Mouse (Mus musculus) urinary bladder, adult 2 months (tissue): ENCODE results near the gene 1700037C18Rik. TPM values are rescaled to one million over a fixed set of nuclear protein-coding genes. Genes with fewer than 3 reads are reported as not detected.

Experiments
- DNase-seq: peaks from one replicate; pipeline ENCODE4 v3.0.0; 2022; ENCODE audit warnings: low spot score
- polyA plus RNA-seq: library from polyadenylated mRNA; depleted of rRNA; stranded (reverse); fragments of >200 nt; gene quantifications from 2 replicates; pipeline ENCODE4 v1.2.3, GENCODE M21; 2012; rRNA removed

Gene 1700037C18Rik
- polyA plus RNA-seq: 5.8 and 7.0 TPM in 2 replicates

DNA sequence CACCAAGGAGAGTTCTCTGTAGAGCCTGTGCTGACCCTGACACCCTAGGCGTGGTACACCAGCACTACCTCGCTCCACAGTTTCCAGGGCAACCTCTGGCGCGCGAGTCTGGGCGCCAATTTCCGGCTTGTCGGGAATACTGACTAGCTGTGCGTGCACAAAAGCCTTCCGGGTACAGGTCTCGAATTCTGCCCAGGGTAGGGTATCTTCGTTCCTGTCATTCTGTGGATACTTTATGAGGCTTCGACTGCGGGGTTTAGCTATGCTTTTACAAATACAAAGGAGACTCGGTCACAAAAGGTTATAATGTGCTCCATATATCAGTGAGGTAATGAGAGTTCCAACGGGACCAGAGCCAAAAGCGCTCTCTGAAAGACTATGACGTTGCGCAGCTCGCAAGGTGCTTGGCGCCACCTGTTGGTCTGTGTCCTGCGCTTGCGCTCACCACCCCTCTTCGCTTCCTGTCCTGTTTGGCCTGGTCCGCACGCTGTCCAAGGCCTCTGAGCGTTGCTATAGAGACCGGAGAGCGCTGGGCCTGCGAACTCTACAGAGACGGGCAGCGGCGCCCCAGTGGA is at the start of gene 1700037C18Rik, which contains the start of gene Cluap1:
Gene 1700037C18Rik, minus strand, starts transcription at position 153 of the 575 bp plus-strand sequence.
Gene Cluap1, plus strand, starts transcription at position 265 of the 575 bp plus-strand sequence.
- DNase-seq: peak; percentile 79

DNA sequence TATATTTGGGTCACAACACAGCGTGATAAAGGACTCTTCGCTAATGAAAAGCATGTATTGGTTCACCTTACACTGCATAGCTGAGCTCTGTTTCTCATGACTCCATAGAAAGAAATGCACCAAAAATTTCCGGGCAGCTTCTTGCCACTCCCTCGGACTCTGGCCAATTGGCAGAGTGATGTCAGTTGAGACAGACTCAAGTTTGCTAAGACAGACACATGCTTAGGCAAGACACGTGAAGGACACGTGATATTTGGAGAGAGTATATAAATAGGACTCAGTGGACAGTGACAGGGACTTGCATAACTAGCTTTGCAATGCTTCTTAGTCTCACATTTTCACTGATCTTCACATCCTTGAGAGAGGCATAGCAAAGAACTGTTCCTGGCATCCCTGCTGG is 47.9 kb upstream of the 1700037C18Rik start:
- DNase-seq: no peak

DNA sequence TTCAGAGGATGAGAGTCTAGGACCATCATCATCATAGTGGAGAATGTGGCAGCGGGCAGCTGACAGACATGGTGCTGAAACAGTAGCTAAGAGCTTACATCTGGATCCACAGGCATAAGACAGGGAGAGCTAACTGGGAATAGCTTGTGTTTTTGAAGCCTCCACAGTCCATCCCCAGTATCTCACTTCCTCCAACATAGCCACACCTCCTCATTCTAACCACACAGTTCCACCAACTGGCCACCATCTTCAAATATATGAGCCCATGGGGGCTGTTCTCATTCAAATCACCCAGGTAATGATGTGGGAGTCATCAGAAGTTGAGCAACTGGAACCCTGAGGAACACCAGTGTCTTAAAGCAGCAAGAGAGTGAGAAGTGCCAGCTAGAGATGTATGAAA is 42.7 kb upstream of the 1700037C18Rik start:
- no peak for DNase-seq

DNA sequence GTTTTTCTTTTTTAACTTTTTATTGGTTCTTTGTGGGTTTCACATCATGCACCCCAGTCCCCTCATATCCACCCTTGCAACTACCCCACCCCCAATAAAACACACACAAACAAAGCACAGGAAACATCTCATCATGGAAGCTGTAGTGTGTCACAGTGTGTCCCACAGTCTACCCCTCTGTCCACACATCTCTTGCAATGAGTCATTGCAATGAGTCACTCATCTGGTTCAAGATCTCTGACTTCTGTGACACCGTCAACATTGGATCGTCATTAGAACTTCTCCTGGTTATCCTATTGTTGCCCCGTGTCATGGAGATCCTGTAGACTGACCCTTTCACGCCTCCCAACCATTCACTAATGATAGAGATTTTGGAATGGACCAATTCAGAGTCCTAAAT is 26.2 kb upstream of the 1700037C18Rik start:
- no peak for DNase-seq

DNA sequence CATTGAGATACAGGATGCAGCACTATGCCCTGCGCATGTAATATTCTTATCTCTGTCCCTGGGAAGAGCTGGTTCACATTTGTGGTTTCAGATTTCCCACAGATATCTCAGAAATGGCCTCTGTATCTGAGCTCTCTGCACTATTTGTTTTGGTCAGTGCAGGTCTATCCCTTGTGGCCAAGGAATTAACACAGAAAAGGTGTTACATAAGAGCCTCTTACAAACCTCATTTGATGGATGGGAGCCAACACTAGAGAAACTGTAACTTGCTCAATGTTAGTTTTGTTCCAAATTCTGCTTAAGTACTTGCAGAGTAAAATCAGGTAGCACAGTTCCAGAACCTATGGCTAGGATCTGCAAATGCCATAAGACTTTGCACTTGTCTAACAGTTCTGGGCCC is 25.6 kb upstream of the 1700037C18Rik start:
- DNase-seq: no peak

DNA sequence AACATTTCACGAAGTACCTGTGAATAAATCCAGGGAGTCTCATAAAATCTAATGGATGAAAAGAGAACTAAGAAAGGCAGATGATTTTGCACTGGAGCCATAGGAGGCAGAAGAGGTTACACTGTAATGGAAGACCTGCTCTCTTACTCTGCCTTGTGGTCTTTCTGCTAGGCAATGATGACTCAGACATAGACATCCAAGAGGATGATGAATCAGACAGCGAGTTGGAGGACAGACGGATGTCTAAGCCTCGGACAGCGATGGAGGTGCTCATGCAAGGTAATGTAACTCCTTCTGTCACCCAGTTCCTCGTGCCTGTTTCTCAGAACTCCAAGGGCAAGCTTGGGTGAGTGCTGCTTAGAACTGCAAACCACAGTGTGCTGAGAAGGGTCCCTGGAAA is 25.0 kb upstream of the 1700037C18Rik start:
- DNase-seq: no peak

DNA sequence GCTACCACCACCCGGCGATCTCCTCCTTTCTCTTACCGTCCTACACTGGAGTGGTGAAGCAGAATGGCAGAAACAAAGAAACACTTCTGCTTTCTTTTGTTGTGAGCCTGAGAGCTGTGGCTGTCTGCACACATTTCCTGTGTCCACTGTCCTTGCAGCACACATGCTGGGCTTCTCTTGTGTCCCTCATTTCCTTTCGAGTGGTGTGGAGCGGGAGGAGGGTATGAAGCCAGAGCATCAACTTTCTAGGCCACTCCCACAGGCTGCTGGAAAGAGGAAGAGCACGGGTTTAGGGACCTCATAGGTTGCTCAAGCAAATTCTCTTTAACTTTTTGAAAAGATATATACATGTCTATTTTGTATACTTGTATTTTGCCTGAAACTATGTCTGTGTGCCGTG is 20.7 kb upstream of the 1700037C18Rik start:
- no peak for DNase-seq

DNA sequence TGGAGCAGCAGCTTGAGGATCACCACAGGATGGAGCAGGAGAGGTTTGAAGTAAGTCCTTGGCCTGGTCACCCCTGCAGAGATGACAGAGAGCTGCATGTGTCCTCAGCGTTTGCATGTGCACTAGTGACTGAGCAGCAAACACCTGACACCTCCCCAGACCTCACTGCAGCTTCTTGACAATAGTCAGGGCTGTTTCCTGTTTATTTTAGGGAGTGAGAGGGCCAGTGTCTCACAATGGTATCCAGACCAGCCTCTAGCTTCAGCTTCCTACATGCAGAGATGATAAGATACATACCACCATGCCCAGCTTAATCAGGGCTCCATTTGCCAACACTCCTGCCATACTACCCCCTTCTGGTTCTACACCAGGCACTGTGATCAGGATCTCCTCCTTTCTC is 20.1 kb upstream of the 1700037C18Rik start:
- no peak for DNase-seq

DNA sequence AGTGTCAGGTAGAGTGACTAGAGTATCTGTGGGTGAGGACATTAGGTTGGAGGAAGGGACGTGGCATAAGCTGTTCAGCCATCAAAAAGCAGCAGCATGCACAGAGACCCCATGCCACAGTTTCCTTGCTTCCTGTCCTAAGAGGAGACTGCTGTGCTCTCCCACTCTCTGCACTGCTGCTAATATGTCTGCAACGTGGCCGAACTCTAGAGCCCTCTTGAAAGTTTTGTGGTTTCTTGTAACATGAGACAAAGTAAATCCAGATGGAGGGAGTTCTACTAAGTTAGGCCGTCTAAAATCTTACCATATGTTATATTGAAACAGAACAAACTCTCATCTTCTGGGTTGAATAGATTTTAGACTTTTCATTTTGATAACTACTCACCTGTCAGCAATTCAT is 15.5 kb upstream of the 1700037C18Rik start:
- DNase-seq: no peak

DNA sequence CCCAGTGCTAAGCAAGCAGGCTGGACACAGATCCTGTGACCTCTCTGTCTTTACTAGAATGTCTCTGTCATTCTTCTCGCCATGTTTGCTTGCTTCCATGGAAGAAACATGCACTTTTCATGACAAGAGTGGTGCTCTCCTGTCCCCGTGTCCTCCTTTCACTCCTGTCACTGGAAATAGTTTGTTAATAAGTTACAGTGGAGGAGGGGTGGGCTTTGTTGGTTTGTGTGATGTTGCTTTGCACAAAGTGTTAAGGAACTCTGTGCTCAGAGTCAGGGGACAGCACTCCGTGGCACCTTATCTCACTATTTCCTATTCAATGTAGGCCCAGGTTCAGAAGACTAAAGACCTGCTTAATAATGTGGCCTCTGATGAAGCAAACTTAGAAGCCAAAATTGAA is 15.0 kb upstream of the 1700037C18Rik start:
- no peak for DNase-seq

DNA sequence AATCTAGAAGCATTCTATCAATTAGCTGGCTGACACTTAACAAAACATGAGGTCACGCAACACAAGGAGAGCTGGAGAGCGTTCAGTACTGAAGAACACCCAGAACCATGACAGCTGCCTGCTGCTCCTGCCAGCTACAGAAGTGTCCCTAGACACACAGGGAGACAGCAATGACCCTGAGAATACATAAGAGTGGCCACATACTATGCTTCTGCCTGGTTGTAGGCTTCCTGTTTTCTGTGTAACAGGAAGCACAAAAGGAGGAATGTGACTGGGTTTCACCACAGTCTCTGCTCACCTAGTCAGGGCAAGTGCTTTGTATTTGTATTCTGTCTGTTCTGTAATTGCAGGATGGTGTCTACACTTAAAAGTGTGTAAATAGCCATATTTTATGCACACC is 12.3 kb upstream of the 1700037C18Rik start:
- no peak for DNase-seq

DNA sequence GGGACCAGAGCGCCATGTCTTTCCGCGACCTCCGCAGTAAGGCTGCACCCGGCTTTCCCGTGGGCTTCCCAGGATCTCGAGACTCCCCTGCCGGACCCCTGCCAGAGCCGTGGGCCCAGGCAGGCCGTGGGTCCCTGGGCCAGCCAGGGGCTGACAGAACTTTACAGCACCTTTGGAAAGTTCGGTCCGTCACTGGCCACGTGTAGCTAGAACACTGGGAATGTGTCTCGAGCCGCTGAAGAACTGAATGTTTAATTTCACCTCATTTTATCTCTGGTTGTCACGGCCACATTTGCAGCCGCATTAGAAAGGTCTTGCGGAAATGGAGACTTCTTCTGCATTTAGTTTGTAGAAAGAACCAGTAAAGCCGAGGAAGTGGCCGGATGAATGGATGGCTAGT is 629 bp upstream of the 1700037C18Rik start:
- no peak for DNase-seq

DNA sequence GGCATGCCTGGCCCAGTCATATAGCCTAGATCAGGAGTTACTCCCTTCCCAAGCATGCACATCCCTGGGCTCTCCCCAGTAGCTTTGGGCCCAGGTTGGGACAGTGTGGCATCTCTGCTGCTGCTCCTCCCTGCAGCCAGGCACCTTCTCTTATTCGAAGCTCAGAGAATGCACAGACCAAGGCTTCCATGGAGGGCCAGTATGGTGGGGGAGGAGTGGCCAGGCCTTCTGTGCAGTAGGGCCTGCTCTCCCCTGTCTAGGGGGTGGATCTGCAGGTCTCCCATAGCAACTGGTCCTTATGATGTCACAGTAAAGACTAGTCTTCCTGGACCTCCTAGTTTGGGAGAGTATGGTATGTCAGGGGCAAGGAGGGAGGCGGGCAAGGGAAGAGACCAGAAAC is 1.0 kb downstream of the 1700037C18Rik start:
- no peak for DNase-seq

DNA sequence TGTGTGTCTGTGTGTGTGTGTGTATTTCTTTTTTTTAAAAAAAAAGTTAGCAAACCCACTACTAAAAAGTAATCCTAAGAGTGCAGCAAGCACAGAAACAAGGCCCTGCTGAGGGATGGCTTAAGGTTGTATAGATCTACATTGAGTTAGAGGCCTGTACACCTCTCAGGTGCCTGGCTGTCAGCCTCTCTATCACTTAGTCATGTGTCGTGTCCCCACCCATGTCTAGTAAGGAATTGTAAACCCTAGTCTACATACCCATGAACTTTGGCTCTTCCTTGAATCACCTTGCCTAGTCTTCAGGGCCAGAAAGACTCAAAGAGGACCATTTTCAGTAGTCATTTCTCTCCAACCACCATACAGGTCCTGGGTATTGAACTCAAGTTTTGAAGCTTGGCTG is 11.9 kb downstream of the 1700037C18Rik start:
- no peak for DNase-seq

DNA sequence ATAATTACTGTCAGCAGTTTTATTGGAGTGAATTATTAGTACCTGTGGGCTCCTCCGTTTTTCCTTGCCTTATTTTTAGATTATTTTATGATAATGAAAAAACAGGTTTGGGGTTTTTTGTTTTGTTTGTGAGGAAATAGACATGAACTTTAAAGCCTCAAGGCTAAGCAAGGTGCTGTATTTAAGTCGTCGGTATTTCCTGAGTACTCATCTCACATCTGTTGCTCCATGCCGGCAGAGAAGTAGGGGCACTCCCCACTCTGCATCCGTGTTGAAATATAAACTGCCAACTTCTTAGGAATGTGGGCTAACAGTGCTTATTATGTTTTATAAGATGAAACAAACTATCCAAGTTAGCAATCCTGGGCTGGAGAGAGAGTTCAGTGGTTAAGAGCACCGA is 12.4 kb downstream of the 1700037C18Rik start:
- no peak for DNase-seq

DNA sequence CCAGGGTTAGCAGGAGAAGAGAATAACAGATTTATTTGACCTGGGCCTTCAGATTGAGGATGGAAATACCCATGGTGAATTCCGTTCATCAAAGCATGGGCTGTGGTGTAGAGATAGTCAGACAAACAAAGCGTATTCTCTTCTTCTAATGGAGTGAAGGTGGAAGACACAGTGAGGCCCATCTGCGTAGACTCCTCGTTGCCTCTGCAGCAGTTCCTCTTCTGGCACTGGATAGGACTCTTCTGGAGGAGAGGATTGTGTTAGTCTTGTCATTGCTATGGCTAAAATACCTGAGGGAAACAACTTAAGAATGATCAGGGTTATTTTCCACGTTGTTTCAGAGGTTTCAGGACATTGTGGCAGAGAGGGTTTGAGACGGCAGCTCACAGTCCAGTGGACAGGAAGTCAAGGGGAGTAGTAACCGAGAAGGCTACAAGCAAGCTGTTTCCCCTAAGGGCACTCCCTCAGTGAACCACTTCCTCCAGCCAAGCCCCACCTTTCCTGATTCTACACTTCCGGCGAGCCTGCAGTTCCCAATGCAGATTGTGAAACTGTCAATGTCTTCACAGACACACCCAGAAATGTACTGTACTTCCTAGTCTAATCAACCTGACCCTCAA is 13.2 kb downstream of the 1700037C18Rik start:
- DNase-seq: no peak

DNA sequence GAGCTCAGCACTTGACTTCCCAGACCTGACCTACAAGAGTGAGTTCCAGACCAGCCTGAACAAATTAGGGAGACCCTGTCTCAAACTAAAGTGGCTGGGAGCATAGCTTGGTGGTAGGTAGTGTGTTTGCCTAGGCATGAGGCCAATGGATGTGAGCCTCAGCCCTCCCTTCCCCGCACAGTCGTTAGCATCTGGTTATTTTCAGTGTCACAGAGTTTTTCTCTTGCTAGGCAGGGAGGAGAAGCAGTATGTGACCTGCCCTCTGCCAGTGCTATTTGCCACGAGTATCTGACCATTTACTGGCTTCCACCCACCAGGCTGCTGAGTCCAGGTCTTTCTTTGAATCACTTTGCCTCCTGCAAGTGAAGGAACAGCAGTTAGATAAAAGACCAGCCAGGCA is 14.8 kb downstream of the 1700037C18Rik start:
- DNase-seq: no peak

DNA sequence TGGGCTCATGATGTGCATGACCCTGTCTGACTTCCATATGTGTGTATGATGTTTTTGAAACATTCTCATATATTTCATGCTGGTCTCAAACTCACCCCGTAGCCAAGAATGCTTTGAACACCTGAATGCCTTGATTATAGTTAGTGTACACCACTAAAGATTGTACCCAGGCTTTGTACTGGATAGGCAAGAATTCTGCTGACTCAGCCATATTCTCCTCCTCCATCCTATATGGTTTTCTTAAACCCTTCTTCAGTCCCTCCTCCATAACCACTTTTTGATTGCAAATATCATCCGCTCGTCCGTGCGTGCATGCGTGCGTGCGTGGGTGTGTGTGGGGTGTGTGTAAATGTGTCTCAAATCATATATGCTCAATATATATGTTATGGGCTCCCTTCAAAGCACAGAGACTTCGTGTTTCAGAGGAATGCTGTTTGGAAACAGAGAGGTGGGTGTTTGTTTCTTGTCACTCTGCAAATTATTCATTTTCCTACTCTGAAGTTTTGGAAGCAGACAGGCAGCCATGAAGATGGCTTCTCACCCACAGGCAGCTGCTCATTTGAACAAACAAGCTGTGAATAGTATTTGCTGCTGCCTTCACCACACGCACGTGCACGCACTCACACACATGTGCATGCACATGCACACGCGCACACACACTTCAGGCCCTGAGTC is 16.7 kb downstream of the 1700037C18Rik start:
- no peak for DNase-seq

DNA sequence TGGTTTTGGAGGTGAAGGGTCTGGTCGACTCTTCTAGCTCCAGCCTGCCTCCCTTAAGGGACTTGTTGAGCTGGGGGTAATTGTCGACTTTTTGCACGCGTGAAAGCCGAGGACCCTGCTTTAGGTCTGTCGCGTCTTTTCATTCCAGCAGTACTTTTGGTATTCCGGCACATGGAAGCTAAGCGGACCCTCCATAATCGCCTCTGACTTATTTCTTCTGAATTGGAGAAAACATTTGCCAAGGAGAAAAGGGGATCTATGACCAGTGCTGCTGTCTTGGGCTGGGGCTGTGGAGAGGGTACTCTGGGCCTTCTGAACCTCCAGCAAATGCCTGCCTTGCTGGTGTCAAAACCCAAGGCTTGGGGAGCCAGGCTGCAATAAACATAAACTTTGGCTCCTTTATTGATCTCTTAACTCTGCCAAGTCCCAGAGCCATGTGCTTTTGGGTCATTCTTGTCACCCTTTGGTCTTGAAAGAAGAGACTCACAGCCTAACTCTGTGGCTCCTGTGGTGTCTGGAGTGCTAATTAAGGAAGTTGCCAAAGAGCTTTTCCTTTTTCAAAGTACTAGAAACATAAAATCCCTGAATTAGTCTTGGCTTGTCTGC is 23.3 kb downstream of the 1700037C18Rik start:
- no peak for DNase-seq

DNA sequence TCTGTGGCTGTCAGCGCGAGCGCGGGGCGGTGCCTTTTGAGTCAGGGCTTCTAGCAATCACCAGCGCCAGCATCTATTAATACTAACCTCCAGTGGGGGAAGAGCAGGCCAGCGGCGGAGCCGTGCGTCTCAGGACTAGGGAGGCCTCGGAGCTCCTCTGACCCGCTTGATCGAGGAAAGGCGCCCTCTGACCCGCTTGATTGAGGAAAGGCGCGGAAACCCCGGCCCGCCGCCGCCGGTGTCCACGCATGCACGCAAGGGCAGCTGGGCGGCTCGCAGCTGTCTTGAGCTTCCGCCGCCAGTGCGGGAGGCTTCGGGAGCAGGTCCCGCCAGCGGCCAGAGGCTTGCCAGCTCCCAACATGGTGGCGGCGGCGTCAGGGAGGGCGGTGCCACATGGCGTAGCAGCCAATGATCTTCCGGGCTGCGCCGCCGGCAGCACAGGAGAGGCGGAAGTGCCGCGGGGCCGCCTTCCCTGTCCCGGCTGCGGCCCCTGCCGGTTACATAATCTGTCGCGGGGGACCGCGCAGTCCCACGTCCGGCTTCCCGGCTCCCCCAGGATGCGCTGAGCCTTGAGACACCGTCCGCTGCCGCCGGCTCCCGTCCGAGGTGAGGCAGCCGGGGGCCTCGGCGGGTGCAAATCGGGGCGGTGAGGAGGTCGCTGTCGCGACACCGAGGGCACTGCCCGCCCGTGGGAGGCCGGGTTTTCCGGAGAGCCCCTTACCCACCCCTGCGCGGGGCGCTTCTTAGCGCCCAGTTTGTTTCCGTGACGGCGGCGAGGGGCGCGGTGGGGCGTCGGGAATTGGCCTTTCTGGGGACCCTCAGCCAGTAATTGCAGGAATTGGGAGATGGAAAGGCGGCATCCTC is 24.1 kb downstream of the 1700037C18Rik start, which contains the start of the genes Zfp597 and Gm20695:
Gene Zfp597, minus strand, starts transcription at position 361 of the 864 bp plus-strand sequence.
Gene Gm20695, plus strand, starts transcription at position 448 of the 864 bp plus-strand sequence.
- DNase-seq: peak; percentile 94

DNA sequence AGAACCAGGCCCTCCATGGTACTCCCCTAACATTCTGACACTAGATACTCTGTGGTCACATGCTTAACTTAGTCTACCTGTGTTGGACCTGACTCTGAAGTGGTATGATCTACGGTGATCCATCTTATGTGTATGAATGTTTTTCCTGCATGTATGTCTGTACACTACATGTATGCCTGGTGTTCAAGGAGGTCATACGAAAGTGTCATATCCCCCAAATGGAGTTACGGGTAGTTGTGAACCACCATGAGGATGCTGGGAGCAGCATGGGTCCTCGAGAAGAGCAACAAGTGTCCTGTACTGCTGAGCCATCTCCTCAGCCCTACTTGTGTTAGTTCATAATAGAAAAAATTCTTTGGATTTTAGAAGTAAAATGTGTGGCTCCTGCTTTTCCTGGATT is 32.1 kb downstream of the 1700037C18Rik start:
- no peak for DNase-seq
